Mouse (Mus musculus) forebrain, embryonic 16.5 days (tissue): ENCODE results near the gene Polr2i. TPM values are rescaled to one million over a fixed set of nuclear protein-coding genes. Genes with fewer than 3 reads are reported as not detected.

Experiments
- ATAC-seq: fragments of 200-750 bp; cut with Nextera tagmentation; 2 replicates; pipeline ENCODE4 v1.8.0; 2017; ENCODE audit warnings: mild to moderate bottlenecking, moderate library complexity
- H3K27ac ChIP-seq: fragments of 300-500 bp; sonication (generic); 2 replicates; pipeline ENCODE4 v1.5.1; 2014; ENCODE audit warnings: low read length, control low read depth
- H3K27me3 ChIP-seq: fragments of 300-500 bp; sonication (generic); replicated peaks from 2 replicates; pipeline ENCODE4 v1.6.1; 2014; ENCODE audit warnings: low read length; ENCODE audit not compliant: control insufficient read depth, insufficient read depth
- H3K36me3 ChIP-seq: fragments of 300-500 bp; sonication (generic); 2 replicates; pipeline ENCODE4 v1.6.1; 2014; ENCODE audit not compliant: control insufficient read depth, insufficient read depth
- H3K4me1 ChIP-seq: fragments of 300-500 bp; sonication (generic); replicated peaks from 2 replicates; pipeline ENCODE4 v1.6.1; 2014; ENCODE audit warnings: low read length; ENCODE audit not compliant: control insufficient read depth, insufficient read depth
- H3K4me2 ChIP-seq: fragments of 300-500 bp; sonication (generic); 2 replicates; pipeline ENCODE4 v1.6.1; 2014; ENCODE audit warnings: mild to moderate bottlenecking, low read length, control low read depth
- H3K4me3 ChIP-seq: fragments of 300-500 bp; sonication (generic); replicated peaks from 2 replicates; pipeline ENCODE4 v1.5.1; 2014; ENCODE audit warnings: mild to moderate bottlenecking, low read length, control low read depth
- H3K9ac ChIP-seq: fragments of 300-500 bp; sonication (generic); replicated peaks from 2 replicates; pipeline ENCODE4 v1.6.1; 2014; ENCODE audit warnings: low read depth, low read length, control low read depth
- H3K9me3 ChIP-seq: fragments of 300-500 bp; sonication (generic); 2 replicates; pipeline ENCODE4 v1.6.1; 2016; ENCODE audit warnings: low read length; ENCODE audit not compliant: control insufficient read depth
- WGBS: fragments of 180-500 bp; shearing (Covaris S2); extraction: QIAGEN DNeasy Blood & Tissue Kit; methylation state at CpG from one replicate; pipeline ENCODE4 v1.1.7; 2014; 5-methylcytosine and 5-hydroxymethylcytosine counted together
- polyA plus RNA-seq: library from polyadenylated mRNA; unstranded; fragments of >200 nt; fragmentation: Nextera tagmentation; extraction: Ambion mirVana; gene quantifications from 2 replicates; pipeline ENCODE4 v1.2.1, GENCODE M21; 2015

Gene Polr2i
- polyA plus RNA-seq, 1 experiment from 2014 or later = 165 TPM

DNA sequence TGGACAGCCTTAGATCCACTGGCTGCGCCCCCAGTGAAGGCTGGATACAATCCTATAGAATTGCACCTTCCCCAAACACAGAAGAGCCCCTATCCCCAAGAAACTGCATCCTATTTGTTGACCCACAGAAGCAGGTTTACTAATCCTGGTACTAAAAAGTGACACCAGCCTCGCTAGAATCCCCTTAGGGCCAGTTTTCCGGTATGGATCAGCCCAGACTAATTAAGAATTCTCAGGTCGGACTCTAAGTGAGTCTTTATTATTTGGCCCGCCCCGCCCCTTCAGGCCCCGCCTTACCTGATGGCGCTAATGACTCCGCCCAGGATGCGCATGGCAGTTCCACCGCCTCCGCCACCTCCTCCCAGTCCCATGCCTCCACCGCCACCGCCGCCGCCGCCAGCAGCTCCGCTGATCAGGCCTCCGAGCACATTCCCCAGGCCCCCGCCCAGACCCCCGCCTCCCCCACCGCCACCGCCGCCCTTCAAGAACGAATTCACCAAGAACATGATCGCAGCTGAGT, 38.1 kb upstream of the Polr2i start:
- Histone ChIP-seq H3K27me3 (no peaks in the 10 kb centered on the region), H3K36me3 (peaks cover 15% of the 10 kb centered on the region), H3K9me3 (no peaks in the 10 kb centered on the region), H3K27ac (peak overlapping the region; percentile 77), H3K4me2 (peak overlapping the region; percentile 68), H3K4me1 (peaks cover 20% of the 10 kb centered on the region), H3K9ac (peak overlapping the region; percentile 77), H3K4me3 (peak overlapping the region; percentile 83)
- peak; percentile 70 for ATAC-seq
- WGBS = under 1% methylated on average over 23 of the region's 26 CpGs

- Histone ChIP-seq H3K9me3 (no peaks in the 10 kb centered on the region), H3K36me3 (peaks cover 13% of the 10 kb centered on the region), H3K27ac (peak overlapping the region; percentile 77), H3K4me3 (peak overlapping the region; percentile 83), H3K9ac (peak overlapping the region; percentile 77), H3K27me3 (no peaks in the 10 kb centered on the region), H3K4me2 (peak overlapping the region; percentile 68), H3K4me1 (peaks cover 23% of the 10 kb centered on the region)
- under 1% methylated on average over 26 of the region's 26 CpGs for WGBS
- peak; percentile 27 for ATAC-seq
Measured at GRCm38 (mm10) chr7:30194101-30194831, 37.5 kb upstream of the Polr2i start.

DNA sequence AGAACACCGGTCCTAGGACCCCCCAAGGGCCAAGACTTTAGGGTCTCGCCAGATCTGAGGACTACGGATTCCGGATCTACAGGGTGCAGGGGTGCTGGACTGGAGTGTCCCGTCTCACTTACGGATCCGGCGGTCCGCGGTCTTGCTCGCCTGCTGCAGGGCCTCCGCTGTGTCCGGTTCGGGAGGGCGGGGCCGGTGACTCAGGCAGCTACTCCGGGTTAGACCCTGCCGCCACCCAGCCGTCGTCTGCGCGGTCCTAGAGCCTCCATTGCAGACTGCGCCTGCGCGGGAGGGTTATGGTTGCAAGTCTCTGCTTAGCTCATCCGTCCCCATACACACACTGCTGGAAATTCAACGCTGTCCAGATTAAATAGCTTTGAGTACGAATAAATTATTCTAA, 36.9 kb upstream of the Polr2i start:
- peak overlapping the region; percentile 77 for H3K27ac ChIP-seq
- peak overlapping the region; percentile 77 for H3K9ac ChIP-seq
- peaks cover 11% of the 10 kb centered on the region for H3K36me3 ChIP-seq
- peak overlapping the region; percentile 68 for H3K4me2 ChIP-seq
- no peaks in the 10 kb centered on the region for H3K9me3 ChIP-seq
- ATAC-seq = peak; percentile 88
- H3K4me1 ChIP-seq = peaks cover 23% of the 10 kb centered on the region
- peak overlapping the region; percentile 83 for H3K4me3 ChIP-seq
- WGBS = under 1% methylated on average over 28 of the region's 28 CpGs
- no peaks in the 10 kb centered on the region for H3K27me3 ChIP-seq

DNA sequence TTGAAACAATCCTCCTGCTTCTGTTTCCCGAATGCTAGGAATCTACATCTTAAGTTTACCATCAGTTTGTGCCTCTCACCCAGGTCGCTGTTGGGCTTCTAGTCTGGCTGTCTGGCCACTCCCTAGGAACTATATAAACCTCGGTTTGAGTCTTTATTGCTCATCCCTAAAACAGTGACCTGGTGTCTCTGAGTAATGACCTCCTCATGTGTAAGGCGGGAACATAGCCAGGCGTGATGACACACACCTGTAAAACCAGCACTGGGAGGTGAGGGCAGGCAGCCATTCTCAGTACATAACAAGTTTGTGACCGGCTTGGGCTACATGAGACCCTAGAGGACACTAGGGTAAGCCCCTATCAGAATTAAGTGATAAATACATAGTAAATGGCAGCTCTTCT, 36.3 kb upstream of the Polr2i start:
- no peak overlapping the region for H3K27ac ChIP-seq
- 78% methylated on average over 6 of the region's 6 CpGs for WGBS
- peaks cover 23% of the 10 kb centered on the region for H3K4me1 ChIP-seq
- H3K36me3 ChIP-seq = peaks cover 8% of the 10 kb centered on the region
- peak overlapping the region; percentile 83; the same call in 1 of the 2 replicates for H3K4me3 ChIP-seq
- ATAC-seq = no peak
- peak overlapping the region; percentile 68 for H3K4me2 ChIP-seq
- no peaks in the 10 kb centered on the region for H3K9me3 ChIP-seq
- no peaks in the 10 kb centered on the region for H3K27me3 ChIP-seq
- H3K9ac ChIP-seq = no peak overlapping the region

DNA sequence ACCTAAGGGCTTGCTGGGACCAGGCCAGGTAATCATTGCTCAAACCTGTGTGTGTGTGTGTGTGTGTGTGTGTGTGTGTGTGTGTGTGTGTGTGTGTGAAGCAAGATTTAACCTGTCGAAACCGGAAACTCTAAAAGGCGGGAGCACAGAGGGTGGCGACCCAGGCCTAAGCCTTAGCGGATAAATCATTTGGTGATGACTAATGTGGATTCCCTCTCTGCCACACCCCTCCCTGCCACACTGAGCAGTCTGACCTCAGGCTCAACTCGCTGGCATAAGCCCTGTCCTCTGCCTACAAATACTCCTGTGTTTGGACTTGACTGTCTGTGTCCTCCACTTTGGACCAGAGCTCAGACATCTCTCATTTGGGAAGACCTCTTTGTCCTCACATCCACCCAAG, 35.6 kb upstream of the Polr2i start:
- Histone ChIP-seq H3K9ac (no peak overlapping the region), H3K36me3 (peaks cover 6% of the 10 kb centered on the region; the same call in 1 of the 2 replicates), H3K4me1 (peaks cover 23% of the 10 kb centered on the region), H3K9me3 (no peaks in the 10 kb centered on the region), H3K27ac (no peak overlapping the region), H3K27me3 (no peaks in the 10 kb centered on the region), H3K4me3 (no peak overlapping the region), H3K4me2 (no peak overlapping the region)
- ATAC-seq = no peak
- WGBS = 84% methylated on average over 6 of the region's 6 CpGs

- no peaks in the 10 kb centered on the region for H3K36me3 ChIP-seq
- no peaks in the 10 kb centered on the region for H3K27me3 ChIP-seq
- no peak overlapping the region for H3K4me3 ChIP-seq
- no peak overlapping the region for H3K27ac ChIP-seq
- H3K4me1 ChIP-seq = peaks cover 20% of the 10 kb centered on the region
- no peak overlapping the region for H3K4me2 ChIP-seq
- no peak overlapping the region for H3K9ac ChIP-seq
- no peak for ATAC-seq
- H3K9me3 ChIP-seq = no peaks in the 10 kb centered on the region
- 77% methylated on average over 5 of the region's 5 CpGs for WGBS
Measured at GRCm38 (mm10) chr7:30197592-30198129, 34.1 kb upstream of the Polr2i start.

GRCm38 (mm10) chr7:30198481-30198971, 33.2 kb upstream of the Polr2i start, which contains the start of gene Capns1:
Gene Capns1, minus strand, starts transcription at chr7:30198811.
- ATAC-seq = peak; percentile 46; the same call in 1 of the 2 replicates
- 2% methylated on average over 8 of the region's 8 CpGs for WGBS
- Histone ChIP-seq H3K4me3 (peak within 1 kb of the TSS; percentile 32), H3K9ac (no peak within 1 kb of the TSS), H3K9me3 (no peaks in the 10 kb centered on the region), H3K4me1 (peaks cover 12% of the 10 kb centered on the region), H3K27me3 (no peaks in the 10 kb centered on the region), H3K27ac (0 out of 2 replicates have a peak within 1 kb of the TSS, but pooled peaks have one; percentile 7), H3K36me3 (no peaks in the 10 kb centered on the region), H3K4me2 (peak within 1 kb of the TSS; percentile 48)

- H3K9me3 ChIP-seq = no peaks in the 10 kb centered on the region
- H3K4me2 ChIP-seq = no peak overlapping the region
- H3K9ac ChIP-seq = no peak overlapping the region
- no peak for ATAC-seq
- peaks cover 11% of the 10 kb centered on the region for H3K4me1 ChIP-seq
- no peak overlapping the region for H3K4me3 ChIP-seq
- no peak overlapping the region for H3K27ac ChIP-seq
- H3K27me3 ChIP-seq = no peaks in the 10 kb centered on the region
- no peaks in the 10 kb centered on the region for H3K36me3 ChIP-seq
- 83% methylated on average over 18 of the region's 18 CpGs for WGBS
Measured at GRCm38 (mm10) chr7:30199498-30200139, 32.1 kb upstream of the Polr2i start.

- Histone ChIP-seq H3K9me3 (no peaks in the 10 kb centered on the region), H3K4me3 (no peak overlapping the region), H3K27ac (no peak overlapping the region), H3K27me3 (no peaks in the 10 kb centered on the region), H3K4me1 (peaks cover 8% of the 10 kb centered on the region), H3K36me3 (no peaks in the 10 kb centered on the region), H3K9ac (no peak overlapping the region), H3K4me2 (no peak overlapping the region)
- no peak for ATAC-seq
- 77% methylated on average over 5 of the region's 5 CpGs for WGBS
Measured at GRCm38 (mm10) chr7:30200200-30200599, 31.5 kb upstream of the Polr2i start.
